Mouse (Mus musculus) thymus, postnatal 14 days (tissue): ENCODE measurements around the gene Fcrls.

Experiments used
- DNase-seq: peaks from one replicate; pipeline ENCODE4 v3.0.0; 2021

The Fcrls gene

DNA sequence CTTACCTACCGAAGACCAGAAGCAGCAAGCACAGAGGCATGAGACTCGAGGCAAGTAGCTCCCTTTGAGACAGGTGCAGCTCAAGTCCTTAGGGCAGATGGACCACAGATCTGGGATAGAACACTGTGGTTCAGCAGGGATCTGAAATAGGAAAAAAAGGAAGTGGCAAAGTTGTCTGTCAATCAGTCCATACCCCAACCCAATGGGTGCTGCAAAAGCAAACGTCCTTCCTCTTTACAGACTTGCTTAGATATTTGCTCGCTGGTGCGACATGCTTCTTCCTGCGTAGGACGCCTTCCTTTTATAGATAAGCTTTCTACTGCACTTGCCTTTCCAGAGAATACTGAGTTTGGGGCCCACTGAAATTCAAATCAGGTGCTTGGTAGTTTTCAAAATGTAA, at the start of gene Fcrls:
Gene Fcrls, minus strand, starts transcription at position 303 of the 400 bp plus-strand sequence.
- no peak for DNase-seq

DNA sequence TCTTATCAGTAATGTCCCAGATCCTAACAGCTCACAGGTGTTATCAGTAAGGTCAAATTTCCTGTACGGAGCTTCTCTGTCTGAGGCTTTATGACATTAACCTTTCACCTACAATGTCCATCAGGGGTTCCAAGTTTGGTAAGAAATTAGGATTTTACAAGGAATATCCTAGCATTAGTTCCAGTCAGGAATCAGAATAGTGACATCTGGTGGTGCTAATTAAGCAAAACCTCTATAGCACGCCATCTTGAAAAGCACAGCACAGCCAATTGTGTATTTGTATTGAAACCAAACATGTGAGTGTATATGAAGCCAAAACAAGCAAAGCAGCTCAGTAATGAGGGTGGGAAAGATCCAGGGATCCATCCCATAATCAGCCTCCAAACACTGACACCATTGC, 46.4 kb upstream of the Fcrls start:
- DNase-seq = no peak

DNA sequence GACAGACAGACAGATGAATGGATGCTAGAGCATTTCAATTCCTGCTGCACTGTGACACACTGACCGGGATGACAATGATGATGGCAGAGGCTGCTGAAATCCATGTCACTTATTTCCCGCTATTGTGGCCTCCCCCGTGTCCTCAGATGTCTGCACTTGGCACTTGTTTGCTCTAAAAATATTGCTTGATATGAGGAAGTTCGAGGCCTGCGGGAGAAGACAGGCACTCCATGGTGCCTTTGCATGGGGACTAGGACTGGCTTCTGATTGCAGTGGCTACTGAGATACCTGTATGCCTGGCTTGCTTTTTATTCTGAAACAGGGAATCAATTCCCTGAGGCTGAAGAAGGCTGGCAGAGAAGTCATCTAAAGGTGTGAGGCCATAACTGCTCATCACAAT, 36.4 kb upstream of the Fcrls start:
- DNase-seq = no peak

DNA sequence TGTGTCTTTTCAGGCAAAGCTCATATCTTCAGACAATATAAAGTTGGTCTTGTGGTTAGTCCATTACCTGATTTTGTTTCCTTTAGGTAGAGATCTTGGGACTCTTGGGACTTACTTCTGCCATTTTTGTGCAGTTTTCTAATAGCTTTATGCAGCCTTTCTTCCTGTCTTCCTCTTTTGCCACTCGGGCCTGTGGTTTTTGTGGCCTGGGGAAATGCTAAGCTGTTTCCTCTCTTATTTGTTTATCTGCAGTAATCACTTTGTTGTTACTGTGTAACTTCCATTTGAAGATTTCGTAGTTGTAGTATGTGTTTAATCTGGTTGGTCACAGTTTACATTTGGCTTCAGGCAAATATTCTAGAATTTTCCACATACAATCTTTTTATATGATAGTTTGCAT, 10.8 kb upstream of the Fcrls start:
- DNase-seq = no peak

DNA sequence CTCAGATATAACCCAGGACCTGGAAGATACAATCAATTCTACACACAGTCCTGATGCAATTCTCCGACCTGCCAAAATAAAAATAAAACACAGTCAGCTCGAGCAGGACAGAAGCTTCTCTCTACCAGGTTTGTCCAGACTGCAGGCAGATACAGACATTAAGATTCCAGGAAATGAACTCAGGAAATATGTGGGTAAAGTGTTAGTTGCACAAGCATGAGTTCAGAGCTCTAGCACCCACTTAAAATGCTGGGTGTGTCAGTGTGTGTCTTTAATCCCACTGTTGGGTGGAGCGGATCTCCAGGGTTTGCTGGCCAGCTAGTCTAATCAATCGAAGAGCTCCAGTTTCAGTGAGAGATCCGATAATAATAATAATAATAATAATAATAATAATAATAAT, 3.0 kb upstream of the Fcrls start:
- DNase-seq = no peak

DNA sequence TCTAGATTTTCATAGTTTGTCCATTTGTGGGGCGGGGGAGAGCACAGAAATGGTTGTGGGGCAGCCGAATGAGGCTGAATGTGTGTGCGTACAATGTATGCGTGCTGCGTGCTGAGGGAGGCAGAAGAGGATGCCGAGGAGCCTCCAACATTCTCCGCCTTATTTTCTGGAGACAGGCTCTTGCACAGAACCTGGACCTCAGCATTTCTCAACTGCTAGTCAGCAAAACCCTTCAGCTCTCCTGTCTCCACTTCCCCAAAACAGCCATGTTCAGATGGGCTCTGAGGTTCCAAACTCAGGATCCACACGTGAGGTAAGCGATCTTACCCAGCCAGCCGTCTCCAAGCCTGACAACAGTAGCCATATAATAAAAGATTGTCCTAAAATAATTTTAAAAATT, 8.3 kb downstream of the Fcrls start:
- no peak for DNase-seq

DNA sequence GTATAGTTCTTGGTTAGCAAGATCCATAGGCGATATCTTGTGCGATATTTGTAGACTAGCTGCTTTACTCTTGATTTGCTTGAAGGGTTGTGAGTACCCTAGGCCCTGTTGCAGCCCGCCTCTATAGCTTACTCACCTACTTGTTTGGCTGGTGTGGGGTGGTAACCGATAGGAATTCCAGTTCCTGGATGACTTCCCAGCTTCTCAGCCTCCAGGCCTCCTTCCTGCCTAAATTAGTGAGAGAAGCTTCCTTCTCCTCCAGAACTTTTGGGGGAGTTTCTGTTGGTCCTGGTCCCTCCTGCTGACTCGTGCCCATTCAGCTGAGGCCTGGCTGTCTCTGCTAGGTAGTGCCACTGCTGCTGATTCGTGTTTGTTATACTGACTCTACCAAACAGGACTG, 14.0 kb downstream of the Fcrls start:
- DNase-seq = no peak

DNA sequence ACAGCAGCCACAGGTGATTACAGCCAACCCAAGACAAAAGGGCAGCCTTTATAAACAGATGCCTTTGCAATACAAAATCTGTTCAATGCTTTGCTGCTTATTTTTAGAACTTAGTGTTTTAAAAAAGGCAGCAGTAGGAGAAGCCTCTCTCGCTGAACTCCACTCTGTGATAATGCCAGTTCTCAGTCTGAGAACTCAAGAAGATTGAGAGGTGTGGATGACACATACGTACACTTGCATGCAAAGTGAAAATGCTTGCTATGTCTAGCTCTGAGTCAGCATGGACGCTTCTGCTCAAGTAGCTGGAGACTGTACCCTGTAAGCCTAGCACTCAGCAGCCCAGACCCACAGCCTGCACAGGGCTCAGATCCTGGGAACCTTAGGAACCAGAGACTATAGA, 16.2 kb downstream of the Fcrls start:
- DNase-seq = no peak

DNA sequence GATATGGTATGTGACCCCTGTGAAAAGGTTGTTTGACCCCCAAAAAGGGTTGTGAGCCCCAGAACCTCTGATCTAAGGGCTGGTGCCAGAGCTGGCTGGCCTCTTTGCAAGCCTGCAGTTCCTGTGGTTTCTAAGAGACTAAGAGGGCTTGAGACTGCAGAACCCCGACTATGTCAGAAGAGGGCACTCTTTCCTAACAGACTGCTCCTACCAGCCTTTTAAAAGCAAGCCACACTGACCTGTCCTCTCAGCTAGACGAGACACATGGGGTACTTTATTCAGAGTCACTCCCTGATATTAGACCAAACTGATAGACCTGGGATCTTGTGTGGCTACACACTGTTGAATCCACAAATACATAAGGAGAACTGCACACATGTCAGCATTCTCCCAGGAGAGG, 19.9 kb downstream of the Fcrls start:
- peak; percentile 15 for DNase-seq

DNA sequence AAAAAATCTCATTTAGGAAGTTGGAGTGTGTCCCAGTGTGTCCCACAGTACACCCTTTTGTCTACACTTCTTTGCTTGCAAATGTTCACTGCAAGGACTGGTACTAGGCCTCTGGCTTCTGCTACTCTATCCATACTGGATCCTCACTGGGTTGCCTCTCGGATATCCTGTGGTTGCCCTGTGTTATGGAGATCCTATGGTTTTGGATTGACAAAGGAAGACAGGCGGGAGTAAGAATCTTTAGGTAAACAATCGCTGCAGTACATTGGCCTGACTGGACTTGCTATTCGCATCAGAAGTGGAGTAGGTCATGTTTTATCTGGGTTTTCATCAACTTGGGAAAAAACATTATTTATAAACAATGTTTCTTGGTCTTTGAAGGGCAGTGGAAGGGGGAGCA, 22.6 kb downstream of the Fcrls start:
- DNase-seq = no peak

DNA sequence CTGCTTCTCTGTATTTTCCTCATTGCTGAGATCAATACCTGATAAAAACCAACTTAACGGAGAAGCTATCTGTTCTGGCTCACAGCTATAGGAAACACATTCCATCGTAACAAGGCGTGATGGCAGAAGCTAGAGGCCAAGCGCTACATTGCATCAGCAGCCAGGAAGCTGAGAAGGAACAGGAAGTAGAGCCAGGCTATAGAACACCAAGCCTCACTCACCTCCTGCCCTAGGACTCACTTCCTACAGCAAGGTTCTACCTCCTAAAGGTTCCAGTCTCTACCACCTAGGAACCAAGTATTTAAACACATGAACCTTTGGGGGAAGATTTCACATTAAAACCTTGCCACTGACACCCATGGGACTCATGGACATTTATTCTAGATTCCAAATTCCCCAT, 39.9 kb downstream of the Fcrls start:
- no peak for DNase-seq

DNA sequence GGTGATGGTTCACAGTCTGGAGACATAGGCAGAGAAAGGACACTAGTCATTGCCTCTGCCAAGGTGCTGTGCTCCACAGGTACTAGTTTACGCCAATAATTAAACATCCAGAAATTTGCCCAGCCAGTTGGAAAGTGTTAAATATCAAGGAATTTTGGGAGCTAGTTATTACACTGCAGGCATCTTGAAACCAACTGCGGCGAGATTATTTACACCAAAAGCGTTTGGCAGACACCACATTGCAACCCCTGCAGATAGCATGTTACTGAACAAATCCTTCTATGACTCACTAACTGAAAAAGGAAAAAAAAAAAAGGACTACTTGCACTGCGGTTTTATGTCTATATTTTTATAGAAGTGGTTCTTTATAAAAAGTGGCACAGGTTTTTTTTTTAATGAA, 41.2 kb downstream of the Fcrls start:
- no peak for DNase-seq

DNA sequence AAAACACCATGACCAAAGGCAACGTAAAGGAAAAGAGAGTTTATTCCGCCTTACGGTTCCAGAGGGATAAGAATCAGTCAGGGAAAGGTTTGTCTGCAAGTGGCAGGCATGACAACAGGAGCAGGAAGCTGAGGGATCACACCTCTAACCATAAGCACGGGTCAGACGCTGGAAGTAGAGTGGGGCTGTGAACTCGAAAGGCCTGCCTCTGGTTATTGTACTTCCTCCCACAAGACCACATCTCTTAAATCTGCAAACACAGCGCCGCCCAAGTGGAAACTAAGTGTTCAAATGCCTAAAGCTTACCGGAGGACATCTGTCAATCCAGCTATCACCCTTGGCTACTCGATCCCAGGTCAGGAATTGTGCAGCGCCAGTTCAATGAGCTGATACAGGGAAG, 48.4 kb downstream of the Fcrls start:
- DNase-seq = no peak

DNA sequence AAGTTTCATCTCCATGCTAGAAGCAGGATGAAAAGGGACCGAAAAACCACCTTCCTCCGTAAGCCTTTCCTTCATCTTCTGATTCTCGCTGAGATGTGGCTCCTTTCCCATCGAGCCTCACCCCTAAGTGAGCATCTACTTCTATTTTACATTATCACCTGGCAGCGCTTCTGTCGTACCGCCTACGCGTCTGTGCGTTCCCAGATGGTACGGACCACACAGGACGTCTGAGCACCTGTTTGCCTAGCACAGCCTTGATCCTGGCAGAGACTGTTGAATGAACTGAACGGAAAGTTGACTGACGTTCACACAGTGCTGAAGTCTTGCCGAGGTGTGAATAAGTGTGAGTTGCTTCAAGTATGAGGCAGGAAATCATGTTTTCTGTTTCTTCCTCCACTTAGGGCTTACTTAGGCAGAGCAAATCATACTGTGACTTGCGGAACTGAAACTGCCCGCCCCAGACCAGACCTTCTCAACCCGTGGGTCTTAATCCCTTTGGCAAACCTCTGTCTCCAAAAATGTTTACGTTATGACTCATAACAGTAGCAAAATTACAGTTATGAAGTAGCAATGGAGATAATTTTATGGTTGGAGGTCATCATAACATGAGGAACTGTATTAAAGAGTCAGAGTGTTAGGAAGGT, 49.2 kb downstream of the Fcrls start:
- DNase-seq = no peak

DNA sequence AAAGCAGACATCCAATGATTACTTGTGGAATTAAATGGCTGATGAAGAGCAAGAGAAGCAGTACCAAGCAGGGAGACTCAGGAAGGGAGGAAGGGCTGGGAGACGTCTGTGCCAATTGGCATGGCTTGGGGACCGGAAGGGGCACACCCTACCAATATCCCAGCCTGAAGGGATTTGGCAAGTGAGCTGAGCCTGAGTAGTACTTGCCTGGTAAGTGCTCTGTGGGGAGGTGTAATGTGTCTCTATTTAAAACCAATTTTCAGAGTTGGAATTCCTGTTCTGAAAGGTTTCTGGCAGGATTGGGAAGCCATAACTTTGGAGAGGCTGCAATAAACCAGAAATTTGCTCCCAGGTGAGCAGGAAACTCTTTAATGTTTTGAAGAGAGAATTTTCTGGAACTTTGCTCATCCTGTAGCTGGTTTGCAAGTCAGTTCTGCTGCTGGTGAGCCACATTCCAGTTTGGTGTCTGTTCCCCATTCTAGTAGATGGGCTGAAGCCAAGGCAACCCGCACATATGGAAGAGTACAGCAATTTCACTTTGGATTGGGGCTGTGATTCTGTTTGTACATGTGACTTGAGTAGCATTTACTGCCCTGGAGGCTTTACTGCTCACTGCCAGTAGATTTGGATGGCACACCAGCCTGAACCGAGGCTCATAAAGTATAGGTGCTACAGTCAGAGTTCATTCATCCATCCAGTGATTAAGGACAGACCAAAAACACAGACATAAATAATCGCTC, 57.0 kb downstream of the Fcrls start:
- DNase-seq = no peak
